Mouse (Mus musculus) layer of hippocampus, adult 9-11 months (tissue): ENCODE results near the gene Xlr5c.
"Not testable (repeated sequence)": the region's sequence is repeated elsewhere in the genome, so short reads cannot be mapped to it uniquely, and the experiment has no call there.

Source experiments
- DNase-seq: peaks from one replicate; pipeline ENCODE4 v3.0.0; 2022

Xlr5c gene

DNA sequence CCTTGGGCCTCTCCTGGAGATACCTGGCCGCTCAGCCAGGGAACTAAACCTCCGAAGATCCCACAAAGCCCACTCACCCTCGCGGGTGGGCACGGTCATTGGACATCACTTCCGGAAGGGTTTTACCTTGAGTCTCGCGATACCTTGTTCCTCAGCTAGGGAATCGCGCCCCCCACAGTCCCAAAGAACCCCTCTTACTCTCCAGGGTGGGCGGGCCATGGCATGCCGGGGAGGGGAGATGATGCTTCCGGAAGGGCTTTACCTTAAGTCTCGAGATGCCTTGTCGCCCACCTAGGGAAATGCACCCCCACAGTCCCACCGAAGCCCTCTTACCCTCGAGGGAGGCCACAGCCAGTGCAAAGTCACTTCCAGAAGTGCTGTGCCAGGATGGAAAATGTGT is at the start of gene Xlr5c, which contains the start of gene Xlr5a:
Xlr5c (minus strand) TSS at position 101 of the 400 bp plus-strand sequence.
Xlr5a (minus strand) TSS at position 101 of the 400 bp plus-strand sequence.
- DNase-seq, result not testable (repeated sequence)

DNA sequence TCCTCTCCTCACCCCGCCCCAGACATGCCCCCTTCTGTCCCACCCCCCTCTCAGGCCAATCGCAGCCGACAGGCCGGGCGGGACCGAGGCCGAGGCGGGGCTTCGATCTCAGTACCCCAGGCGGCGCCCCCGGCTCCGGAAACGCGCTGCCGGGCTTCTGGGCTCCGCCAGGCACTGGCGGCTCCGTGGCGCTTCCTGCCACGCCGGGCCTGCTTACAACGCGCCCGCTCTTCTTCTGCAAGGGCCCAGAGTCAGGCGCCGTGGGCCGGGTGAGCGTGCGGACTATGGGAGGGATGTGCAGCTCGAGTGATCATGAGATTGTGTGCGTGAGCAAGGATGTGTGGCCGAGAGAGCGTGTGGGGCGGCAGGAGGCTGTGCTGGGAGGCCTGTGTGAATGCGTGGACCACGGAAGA is 49.7 kb upstream of the Xlr5c start, which contains the start of gene Zfp275:
Zfp275 (plus strand) TSS at position 139 of the 413 bp plus-strand sequence.
- peak; percentile 65 for DNase-seq

DNA sequence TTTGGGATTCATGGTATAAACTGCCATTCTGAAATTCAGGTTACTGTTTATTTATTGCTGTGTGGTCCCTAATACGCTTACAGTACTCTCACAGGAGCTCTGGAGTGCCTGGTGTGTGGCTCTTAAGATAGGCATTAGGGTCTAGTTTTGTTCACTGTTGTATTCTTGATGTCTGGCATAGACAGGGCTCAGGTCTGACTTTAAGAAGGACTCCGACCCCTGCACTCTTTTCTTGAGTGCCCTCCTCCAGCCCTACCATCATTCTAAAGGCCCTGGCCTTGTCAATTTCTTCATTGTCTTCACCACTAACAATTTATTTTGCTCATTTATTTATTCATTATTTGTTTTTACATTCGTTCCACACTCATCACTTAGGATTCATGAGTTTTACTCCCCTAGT is 49.3 kb upstream of the Xlr5c start:
- DNase-seq, result no peak

DNA sequence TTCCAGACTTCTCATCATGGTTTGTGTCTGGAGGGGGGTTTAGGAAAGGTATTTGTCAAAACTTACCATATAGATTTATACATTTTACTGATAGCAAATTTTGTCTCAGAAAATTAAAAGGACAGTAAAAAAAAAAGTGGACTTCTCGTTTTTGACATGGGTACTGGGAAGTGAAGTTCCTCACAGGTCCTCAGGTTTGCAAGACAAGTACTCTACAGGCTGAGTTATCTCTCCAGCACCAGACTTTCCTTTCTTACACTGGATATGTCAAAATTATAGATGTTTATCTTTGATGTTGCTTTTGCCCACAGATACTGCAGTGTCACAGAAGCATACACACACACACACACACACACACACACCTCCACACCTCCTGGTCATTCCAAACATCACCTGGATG is 48.7 kb upstream of the Xlr5c start:
- DNase-seq, result no peak

DNA sequence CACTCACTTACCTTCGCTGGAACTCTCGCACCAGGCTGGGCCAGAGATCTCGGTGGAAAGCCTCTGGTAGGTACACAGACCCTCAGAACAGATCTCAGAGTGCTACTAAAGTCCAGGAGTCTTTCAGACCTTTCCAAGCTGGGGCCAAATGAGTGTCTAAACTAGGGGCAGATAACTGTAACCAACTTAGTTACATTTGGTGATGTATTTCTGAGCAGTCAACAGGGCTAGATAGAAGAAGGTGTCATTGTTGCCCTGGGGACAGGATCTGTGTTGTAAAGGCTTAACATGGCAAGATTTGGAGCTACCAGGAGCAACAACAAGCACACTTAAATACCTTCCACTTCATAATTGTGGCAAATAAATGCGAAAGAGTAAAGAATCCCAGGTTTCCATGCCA is 44.0 kb upstream of the Xlr5c start, which contains the start of gene Gm45015:
Gm45015 (minus strand) TSS at position 101 of the 400 bp plus-strand sequence.
- no peak for DNase-seq

DNA sequence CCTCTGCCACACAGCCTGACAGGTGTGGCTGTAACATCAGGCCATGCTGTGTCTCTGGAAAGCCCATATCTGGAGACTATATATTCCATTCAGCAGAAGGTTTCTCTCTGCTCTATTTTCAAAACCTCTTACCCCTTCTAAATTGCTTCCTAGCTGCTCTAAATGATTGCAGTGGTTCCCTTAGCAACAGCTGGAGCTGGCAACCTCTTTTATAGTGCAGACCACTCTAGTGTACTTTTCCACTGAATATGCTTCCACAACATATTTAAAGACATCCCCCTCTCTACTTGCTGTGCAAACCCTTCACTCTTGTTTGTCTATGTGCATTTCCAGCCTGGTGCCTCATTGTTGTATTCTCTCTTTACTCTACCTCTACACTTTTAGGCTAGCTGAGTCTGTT is 40.8 kb upstream of the Xlr5c start:
- no peak for DNase-seq

DNA sequence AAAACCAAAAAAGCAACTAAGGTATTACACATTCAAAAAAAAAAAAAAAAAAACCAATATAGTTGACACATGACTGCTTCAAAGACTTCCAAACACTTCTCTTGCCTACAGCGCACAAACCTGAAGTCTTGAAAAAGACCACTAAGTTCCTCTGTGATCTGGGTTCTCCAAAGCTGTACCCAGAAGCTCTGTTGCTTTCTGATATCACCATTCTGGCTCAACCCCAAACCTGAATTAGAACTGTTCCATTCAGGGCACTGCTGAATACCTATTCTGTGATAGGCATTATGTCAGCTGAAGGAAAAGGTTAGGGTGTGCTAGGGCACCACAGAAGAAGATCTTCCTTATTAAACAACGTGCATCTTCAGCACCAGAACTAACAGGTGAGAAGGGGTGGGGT is 34.4 kb upstream of the Xlr5c start:
- DNase-seq, result no peak

DNA sequence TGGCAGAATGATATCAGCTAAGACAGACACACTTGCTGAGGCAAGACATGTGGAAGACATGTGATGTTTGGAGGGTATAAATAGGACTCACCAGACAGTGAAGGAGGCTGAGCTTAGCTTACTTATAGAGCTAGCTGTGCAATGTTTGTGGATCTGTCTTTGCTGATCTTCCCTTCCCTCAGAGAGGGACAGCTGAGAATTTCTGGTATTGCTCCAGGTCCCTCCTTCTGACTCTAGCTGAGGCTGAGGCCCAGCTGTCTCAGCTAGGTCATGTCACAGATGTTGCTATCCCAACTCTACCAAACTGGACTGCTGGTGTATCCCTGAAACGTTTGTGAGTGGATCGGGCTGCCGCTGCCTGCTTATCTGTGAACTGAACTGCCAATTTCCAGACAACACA is 28.3 kb upstream of the Xlr5c start:
- DNase-seq, result no peak

DNA sequence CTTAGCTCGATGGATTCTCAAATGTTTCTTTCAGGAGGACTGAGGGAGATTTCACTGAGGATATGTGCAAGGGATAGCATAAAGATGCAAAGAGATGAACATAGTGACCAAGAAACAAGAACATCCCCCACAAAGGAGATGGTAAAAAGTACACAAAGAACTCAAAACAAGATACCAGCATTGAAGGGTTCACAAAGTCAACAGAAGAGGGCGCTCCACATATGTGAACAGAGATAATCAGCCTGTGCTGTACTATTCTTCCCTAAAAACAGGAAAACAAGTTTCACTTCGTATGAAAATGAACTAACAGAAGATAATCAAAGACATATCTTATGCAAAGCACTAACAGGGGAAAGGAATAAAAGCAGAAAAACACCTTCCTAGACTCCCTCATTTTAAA is 19.7 kb upstream of the Xlr5c start:
- DNase-seq, result peak; percentile 3

DNA sequence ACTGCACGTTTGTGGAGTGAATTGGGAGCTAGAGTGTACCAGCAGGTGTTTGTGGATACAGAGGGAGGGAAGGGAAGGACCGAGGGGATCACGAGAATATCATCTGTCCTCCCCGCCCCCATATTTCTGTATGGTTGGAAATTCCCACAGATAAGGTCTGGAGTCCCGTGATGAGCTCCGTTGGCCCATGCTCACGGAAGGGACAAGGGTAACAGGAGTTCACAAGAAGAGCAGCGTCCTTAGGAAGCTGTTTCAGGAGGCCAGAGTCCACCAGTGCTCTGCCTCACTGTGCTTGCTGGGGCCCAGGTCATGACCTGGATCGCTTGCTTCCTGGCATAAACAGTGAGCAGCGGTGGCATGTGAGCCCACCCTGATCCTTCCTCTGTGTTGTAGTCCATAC is 3.0 kb upstream of the Xlr5c start:
- not testable (repeated sequence) for DNase-seq

DNA sequence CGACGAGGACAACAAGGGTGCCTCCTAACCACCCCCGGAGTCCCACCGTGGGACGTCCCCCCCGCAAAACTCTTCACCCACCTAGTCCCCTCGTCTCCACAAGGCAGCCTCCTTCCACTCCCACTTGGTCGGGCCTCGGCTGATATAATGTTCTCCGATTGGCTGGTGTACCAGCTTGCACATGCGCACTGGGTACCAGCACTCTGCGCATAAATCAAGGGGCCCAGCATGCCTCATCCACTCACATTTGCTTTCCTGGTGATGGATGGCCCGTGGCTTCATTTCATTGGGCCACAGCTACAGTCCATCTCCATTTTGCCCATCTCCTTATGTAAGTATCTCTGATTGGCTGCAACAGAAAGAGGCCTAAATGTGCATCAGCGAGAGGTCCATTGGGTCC is 27.5 kb downstream of the Xlr5c start, which contains the start of gene Xlr3c:
Xlr3c (minus strand) TSS at position 121 of the 400 bp plus-strand sequence.
- DNase-seq, result not testable (repeated sequence)

DNA sequence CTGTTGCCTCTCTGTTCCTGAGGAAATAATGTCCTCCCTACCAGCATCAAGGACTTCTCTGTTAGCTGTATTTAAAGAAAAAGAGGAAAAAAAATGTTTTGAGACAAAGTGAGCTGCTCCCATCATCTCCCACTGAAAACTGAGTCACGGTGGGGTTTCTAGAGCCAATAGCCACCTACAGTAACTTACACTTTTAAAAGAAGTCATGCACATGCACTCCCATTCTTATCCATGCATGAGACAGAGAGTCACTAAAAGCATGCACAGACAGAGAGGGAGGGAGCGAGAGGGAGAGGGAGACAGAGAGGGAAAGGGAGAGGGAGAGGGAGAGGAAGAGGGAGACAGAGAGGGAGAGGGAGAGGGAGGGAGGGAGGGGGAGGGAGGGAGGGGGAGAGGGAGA is 30.3 kb downstream of the Xlr5c start:
- not testable (repeated sequence) for DNase-seq

DNA sequence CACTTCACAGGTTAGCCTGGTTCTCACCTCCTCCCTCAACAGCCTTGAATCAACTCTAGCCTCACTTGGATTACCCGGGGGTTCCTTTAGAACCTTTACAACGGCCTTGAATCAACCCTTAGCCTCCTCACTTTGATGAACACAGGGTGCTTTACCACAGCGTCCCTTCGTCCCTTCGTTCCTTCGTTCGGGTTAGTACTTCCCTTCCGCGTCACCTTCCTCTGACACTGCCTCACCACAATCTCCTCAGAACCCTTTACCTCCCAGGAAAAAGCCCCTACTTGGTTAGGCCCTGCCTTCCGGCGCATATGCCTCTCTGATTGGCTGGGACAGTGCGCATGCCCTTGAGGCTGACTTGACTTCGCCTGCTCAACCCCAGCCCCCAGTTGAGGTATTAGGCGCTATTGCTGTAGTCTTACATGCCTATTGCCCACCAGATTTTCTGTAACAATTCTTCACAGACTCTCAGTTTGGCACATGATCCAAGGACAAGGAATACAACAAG is 49.9 kb downstream of the Xlr5c start, which contains the start of gene Xlr4c:
Xlr4c (minus strand) TSS at position 310 of the 505 bp plus-strand sequence.
- not testable (repeated sequence) for DNase-seq
